Mouse (Mus musculus): Measurements from ENCODE around the gene Srl. TPM values are rescaled to one million over a fixed set of nuclear protein-coding genes. Genes with fewer than 3 reads are reported as not detected.

Gene Srl
- total RNA-seq, 2 experiments from 2014 or later = 6.7 to 9.6 TPM

DNA sequence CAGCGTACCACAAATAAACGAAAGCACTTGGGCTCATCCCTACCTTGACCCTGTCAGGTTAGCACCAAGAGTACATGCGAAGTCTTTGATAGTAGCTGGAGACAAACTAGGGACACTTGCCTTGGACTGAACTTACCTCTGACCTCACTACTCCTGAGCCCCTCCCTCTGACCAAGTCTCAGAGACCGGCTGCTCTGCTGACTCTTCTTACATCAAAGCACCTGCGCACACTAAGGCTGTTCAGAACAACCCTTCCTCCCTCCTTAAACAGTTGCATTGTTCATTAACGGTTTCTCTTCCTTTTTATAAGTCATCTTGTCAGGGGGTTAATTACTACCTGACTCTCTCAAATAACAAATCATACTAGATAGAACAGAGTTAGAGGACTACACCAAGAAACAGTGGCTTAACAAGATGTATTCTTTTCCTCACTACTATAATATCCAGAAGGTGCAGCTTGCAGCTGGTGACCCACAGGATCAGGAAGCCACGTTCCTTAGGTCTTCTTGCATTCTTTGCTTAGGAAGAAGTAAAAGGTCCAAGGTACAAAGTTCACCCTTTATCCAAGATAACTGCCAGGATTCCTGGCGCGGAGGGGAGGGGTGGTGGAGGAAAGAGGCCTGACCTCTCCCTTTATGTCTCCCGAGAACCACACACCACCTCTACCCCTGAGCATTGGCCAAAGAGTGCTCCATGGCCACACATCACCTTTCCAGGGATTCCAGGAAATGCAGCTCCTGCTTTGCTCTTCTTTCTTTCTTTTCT lies 102.1 kb downstream of the Srl start:
- no peak for DNase-seq (ENCODE audit: low spot score in 2 of 2)
- intact Hi-C loops (cut with DNase I) = no loop called here

DNA sequence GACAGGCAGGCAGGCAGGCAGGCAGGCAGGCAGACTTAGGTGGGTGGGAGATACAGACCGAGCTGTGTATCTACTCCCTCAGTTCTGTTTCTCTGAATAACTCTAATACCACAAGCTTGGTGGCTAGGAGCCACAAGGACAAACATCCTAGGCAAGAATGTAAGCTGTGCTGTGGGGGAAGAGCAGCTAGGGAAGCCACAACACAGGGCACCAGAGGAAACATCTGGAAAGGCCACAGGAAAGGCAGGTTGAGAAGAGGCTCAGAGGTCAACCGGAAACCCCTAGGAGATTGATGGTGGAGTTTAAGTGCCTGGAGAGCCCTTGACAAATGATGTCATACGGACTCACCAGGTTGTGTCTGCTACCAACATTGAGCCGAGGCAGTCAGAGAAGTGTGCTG lies 104.9 kb downstream of the Srl start:
- intact Hi-C loops (cut with DNase I) = no loop called here
- no peak for DNase-seq (ENCODE audit: low spot score in 2 of 2)

DNA sequence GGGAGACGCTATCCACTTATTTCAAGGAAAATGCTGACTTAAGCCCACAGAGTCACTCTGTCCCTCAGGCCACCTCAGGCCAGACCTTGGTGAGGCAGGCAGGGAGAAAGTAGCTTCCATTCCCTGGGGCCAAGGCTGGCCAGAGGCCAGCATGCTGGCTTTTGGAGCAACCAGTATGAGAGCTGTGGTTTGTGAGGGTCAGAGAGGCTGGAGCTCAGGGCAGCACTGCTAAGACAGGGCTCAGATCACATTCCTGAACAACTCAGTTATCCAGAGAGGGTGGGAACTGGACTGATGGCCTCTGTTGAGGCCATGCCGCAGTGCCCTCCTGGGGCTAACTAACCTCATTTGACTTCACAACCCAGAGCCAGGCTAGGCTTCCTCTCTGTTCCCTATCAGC lies 106.2 kb downstream of the Srl start:
- intact Hi-C loops (cut with DNase I) = no loop called here
- DNase-seq (ENCODE audit: low spot score in 2 of 2) = no peak

DNA sequence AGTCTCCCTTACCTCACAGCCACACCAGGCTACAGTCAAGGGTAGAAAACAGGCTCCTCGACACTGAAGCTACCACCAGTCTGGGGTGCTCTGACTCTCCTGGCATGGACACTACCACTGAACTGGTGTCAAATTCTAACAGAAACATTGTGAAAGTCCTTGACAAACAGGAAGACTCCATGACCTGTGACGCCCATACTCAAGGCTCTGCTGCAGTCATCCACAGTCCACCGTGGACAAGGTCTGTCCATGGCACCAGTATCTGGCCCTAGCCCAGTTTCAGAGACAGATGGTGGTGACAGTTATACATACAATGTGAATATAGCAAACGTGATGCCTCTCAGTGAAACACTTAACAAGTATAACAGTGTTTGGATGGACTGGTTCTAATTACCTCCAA lies 109.8 kb downstream of the Srl start:
- DNase-seq (ENCODE audit: low spot score in 2 of 2) = no peak
- intact Hi-C loops (cut with DNase I) = no loop called here

DNA sequence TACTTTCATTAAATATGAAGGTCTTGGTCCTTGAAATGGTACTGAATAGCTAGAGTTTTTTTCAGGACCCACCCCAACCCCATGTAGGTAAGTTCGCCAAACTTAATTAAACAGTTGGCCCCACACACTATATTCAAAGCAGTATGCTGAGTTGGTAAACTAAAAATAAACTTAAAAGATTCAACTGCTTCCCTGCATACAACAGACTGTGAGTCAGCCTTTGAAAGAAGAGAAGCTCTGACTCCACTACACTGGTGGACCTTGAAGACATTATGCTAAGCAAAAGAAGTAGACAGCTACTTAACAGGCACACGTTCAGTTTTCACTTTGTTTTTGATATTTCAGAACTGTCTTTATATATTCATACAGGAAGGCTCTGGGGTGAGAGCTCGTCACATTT lies 110.6 kb downstream of the Srl start:
- DNase-seq (ENCODE audit: low spot score in 2 of 2) = no peak
- intact Hi-C loops (cut with DNase I) = no loop called here

DNA sequence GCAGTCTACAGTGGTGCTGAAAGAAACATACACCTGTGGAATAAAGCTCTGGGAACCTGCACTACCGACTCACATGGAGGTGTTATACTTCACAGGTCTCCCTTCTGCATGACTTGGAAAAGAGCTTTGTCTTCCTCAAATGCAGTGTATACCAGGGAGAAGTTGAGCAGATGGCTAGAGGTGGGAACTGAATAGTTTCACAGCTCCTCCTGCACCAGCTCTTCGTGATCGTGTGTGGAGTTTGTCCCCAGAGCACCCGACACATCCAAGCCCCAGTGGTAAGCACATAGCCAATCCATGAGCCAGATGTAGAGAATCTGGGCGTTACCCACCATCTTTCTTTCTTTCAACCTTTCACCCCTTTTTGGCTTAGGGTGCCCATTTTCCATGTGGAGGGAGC lies 111.4 kb downstream of the Srl start:
- peak; percentile 42 to 49 for DNase-seq (ENCODE audit: low spot score in 2 of 2)

More for the DNA sequence above, 111.4 kb downstream of the Srl start:
- intact Hi-C loops (cut with DNase I) = no loop called here

Other genes with a start within 250 kb of the Srl start
- 10 to 100 TPM; 72.5 to 78.6 TPM for gene Adcy9, start 121.3 kb downstream of the Srl start, total RNA-seq (2021)
- 1 to 10 TPM; 3.3 TPM for gene Tfap4, start 18.0 kb upstream of the Srl start, total RNA-seq (2021)
- 10 to 100 TPM; 12.0 to 13.2 TPM for gene Glis2, start 52.9 kb upstream of the Srl start, total RNA-seq (2021)
- gene Pam16, start 83.2 kb upstream of the Srl start, total RNA-seq (2021) = 10 to 100 TPM; 75.3 to 86.0 TPM
- gene Vasn, start 98.1 kb upstream of the Srl start, total RNA-seq (2021) = 10 to 100 TPM in 1 of 2 experiments, 1 to 10 TPM in 1; 9.8 to 11.2 TPM
- 10 to 100 TPM; 59.4 to 66.5 TPM for gene Dnaja3, start 98.2 kb upstream of the Srl start, total RNA-seq (2021)
- gene Coro7, start 138.0 kb upstream of the Srl start, total RNA-seq (2021) = 100 to 1,000 TPM in 1 of 2 experiments, 10 to 100 TPM in 1; 88.4 to 100 TPM
- 10 to 100 TPM; 10.8 to 11.0 TPM for gene Nmral1, start 177.5 kb upstream of the Srl start, total RNA-seq (2021)
- 10 to 100 TPM; 77.2 to 88.6 TPM for gene Hmox2, start 184.5 kb upstream of the Srl start, total RNA-seq (2021)
- 100 to 1,000 TPM; 189 to 197 TPM for gene Cdip1, start 248.5 kb upstream of the Srl start, total RNA-seq (2021)

Measured in left cerebral cortex, postnatal 36 days (tissue).